Mouse (Mus musculus) heart, postnatal 0 days (tissue): ENCODE measurements around the gene Mgll. TPM values are rescaled to one million over a fixed set of nuclear protein-coding genes. Genes with fewer than 3 reads are reported as not detected.

Source experiments
- ATAC-seq: fragments of 200-750 bp; cut with Nextera tagmentation; 2 replicates; pipeline ENCODE4 v1.8.0; 2017; ENCODE audit warnings: low read depth, moderate number of reproducible peaks, moderate library complexity; ENCODE audit not compliant: insufficient read depth
- DNase-seq: peaks from one replicate; pipeline ENCODE4 v3.0.0-alpha.2; 2016; ENCODE audit warnings: low spot score
- H3K27ac ChIP-seq: fragments of 300-500 bp; sonication (generic); 2 replicates; pipeline ENCODE4 v1.5.1; 2014; ENCODE audit warnings: low read depth, mild to moderate bottlenecking
- H3K27me3 ChIP-seq: fragments of 300-500 bp; sonication (generic); 2 replicates; pipeline ENCODE4 v1.6.1; 2014; ENCODE audit warnings: low read length, mixed read lengths; ENCODE audit not compliant: control insufficient read depth, insufficient read depth
- H3K36me3 ChIP-seq: fragments of 300-500 bp; sonication (generic); replicated peaks from 2 replicates; pipeline ENCODE4 v1.6.1; 2014; ENCODE audit warnings: low read length, mixed read lengths; ENCODE audit not compliant: control insufficient read depth, insufficient read depth
- H3K4me1 ChIP-seq: fragments of 300-500 bp; sonication (generic); 2 replicates; pipeline ENCODE4 v1.6.1; 2014; ENCODE audit warnings: antibody characterized with exemption; ENCODE audit not compliant: control insufficient read depth, insufficient read depth
- H3K4me2 ChIP-seq: fragments of 300-500 bp; sonication (generic); 2 replicates; pipeline ENCODE4 v1.6.1; 2014; ENCODE audit warnings: low read depth, mild to moderate bottlenecking, low read length, moderate library complexity
- H3K4me3 ChIP-seq: fragments of 300-500 bp; sonication (generic); 2 replicates; pipeline ENCODE4 v1.5.1; 2014; ENCODE audit warnings: low read depth, low read length
- H3K9ac ChIP-seq: fragments of 300-500 bp; sonication (generic); replicated peaks from 2 replicates; pipeline ENCODE4 v1.6.1; 2014; ENCODE audit warnings: low read depth, low read length, mixed read lengths
- H3K9me3 ChIP-seq: fragments of 300-500 bp; sonication (generic); replicated peaks from 2 replicates; pipeline ENCODE4 v1.6.1; 2016; ENCODE audit warnings: low read length; ENCODE audit not compliant: control insufficient read depth
- CTCF ChIP-seq: IDR thresholded peaks from 2 replicates; pipeline ENCODE4 v1.5.1; 2016; ENCODE audit warnings: antibody characterized with exemption, control low read depth, low read depth
- EP300 ChIP-seq: IDR thresholded peaks from 2 replicates; pipeline ENCODE4 v1.6.1; 2016; ENCODE audit warnings: antibody characterized with exemption, low read depth
- WGBS: fragments of 180-500 bp; shearing (Covaris S2); extraction: QIAGEN DNeasy Blood & Tissue Kit; methylation state at CpG from one replicate; pipeline ENCODE4 v1.1.7; 2014; 5-methylcytosine and 5-hydroxymethylcytosine counted together
- polyA plus RNA-seq: library from polyadenylated mRNA; unstranded; fragments of >200 nt; fragmentation: Nextera tagmentation; extraction: Ambion mirVana; gene quantifications from 2 replicates; pipeline ENCODE4 v1.2.1, GENCODE M21; 2015
- total RNA-seq: library from RNA; depleted of rRNA; stranded (reverse); fragments of >200 nt; gene quantifications from 2 replicates; pipeline ENCODE4 v1.2.3, GENCODE M21; 2014; ENCODE audit warnings: low replicate concordance

Gene Mgll
- total and polyA plus RNA-seq, 2 experiments from 2014 or later = 134 to 147 TPM

GRCm38 (mm10) chr6:88776336-88776923 is 52.2 kb downstream of the Mgll start:
- peaks cover 7% of the 10 kb centered on the region for H3K4me1 ChIP-seq
- peak; percentile 77 for DNase-seq
- no peak for TF ChIP-seq EP300
- peak; percentile 16; the same call in 1 of the 2 replicates for TF ChIP-seq CTCF

GRCm38 (mm10) chr6:88776964-88777363 is 52.8 kb downstream of the Mgll start:
- Histone ChIP-seq H3K36me3 (no peaks in the 10 kb centered on the region), H3K4me1 (peaks cover 7% of the 10 kb centered on the region), H3K4me3 (no peak overlapping the region), H3K4me2 (peak overlapping the region; percentile 18; the same call in 1 of the 2 replicates), H3K9ac (no peak overlapping the region), H3K27ac (peak overlapping the region; percentile 50), H3K27me3 (no peaks in the 10 kb centered on the region), H3K9me3 (no peaks in the 10 kb centered on the region)
- no peak; the same call in 1 of the 2 replicates for ATAC-seq
- no peak for TF ChIP-seq EP300
- TF ChIP-seq CTCF = no peak
- DNase-seq = no peak
- 46% methylated on average over 8 of the region's 8 CpGs for WGBS

More at GRCm38 (mm10) chr6:88776336-88776923, 52.2 kb downstream of the Mgll start:
- Histone ChIP-seq H3K27me3 (no peaks in the 10 kb centered on the region), H3K9me3 (no peaks in the 10 kb centered on the region), H3K9ac (no peak overlapping the region), H3K4me2 (peak overlapping the region; percentile 18; the same call in 1 of the 2 replicates), H3K27ac (peak overlapping the region; percentile 50; the same call in 1 of the 2 replicates), H3K36me3 (no peaks in the 10 kb centered on the region), H3K4me3 (no peak overlapping the region)
- peak; percentile 87 for ATAC-seq
- 25% methylated on average over 13 of the region's 13 CpGs for WGBS

GRCm38 (mm10) chr6:88778047-88778688 is 54.0 kb downstream of the Mgll start:
- Histone ChIP-seq H3K4me2 (no peak overlapping the region), H3K9ac (no peak overlapping the region), H3K4me3 (no peak overlapping the region), H3K36me3 (no peaks in the 10 kb centered on the region), H3K9me3 (no peaks in the 10 kb centered on the region), H3K27me3 (no peaks in the 10 kb centered on the region), H3K4me1 (peaks cover 14% of the 10 kb centered on the region), H3K27ac (no peak overlapping the region)
- TF ChIP-seq CTCF = no peak
- no peak for TF ChIP-seq EP300
- ATAC-seq (no peak), DNase-seq (no peak)
- 73% methylated on average over 8 of the region's 8 CpGs for WGBS

- ATAC-seq (no peak), DNase-seq (no peak)
- TF ChIP-seq CTCF = no peak
- H3K27ac ChIP-seq = no peak overlapping the region
- no peaks in the 10 kb centered on the region for H3K36me3 ChIP-seq
- H3K4me3 ChIP-seq = no peak overlapping the region
- H3K9me3 ChIP-seq = no peaks in the 10 kb centered on the region
- peaks cover 29% of the 10 kb centered on the region for H3K4me1 ChIP-seq
- H3K27me3 ChIP-seq = no peaks in the 10 kb centered on the region
- H3K4me2 ChIP-seq = no peak overlapping the region
- no peak overlapping the region for H3K9ac ChIP-seq
- WGBS = 82% methylated on average over 5 of the region's 5 CpGs
Measured at GRCm38 (mm10) chr6:88779755-88780154, 55.5 kb downstream of the Mgll start.

GRCm38 (mm10) chr6:88781919-88782318 is 57.7 kb downstream of the Mgll start:
- H3K4me2 ChIP-seq = no peak overlapping the region
- peaks cover 46% of the 10 kb centered on the region for H3K4me1 ChIP-seq
- no peak overlapping the region for H3K27ac ChIP-seq
- DNase-seq (no peak), ATAC-seq (no peak)
- H3K27me3 ChIP-seq = no peaks in the 10 kb centered on the region
- H3K36me3 ChIP-seq = no peaks in the 10 kb centered on the region
- H3K4me3 ChIP-seq = no peak overlapping the region
- WGBS = 68% methylated on average over 4 of the region's 4 CpGs
- no peaks in the 10 kb centered on the region for H3K9me3 ChIP-seq
- TF ChIP-seq EP300 (no peak), CTCF (no peak)
- no peak overlapping the region for H3K9ac ChIP-seq

- DNase-seq (peak; percentile 69), ATAC-seq (peak; percentile 38)
- 28% methylated on average over 4 of the region's 4 CpGs for WGBS
- peak overlapping the region; percentile 28; the same call in 1 of the 2 replicates for H3K27ac ChIP-seq
- H3K9ac ChIP-seq = no peak overlapping the region
- H3K9me3 ChIP-seq = no peaks in the 10 kb centered on the region
- H3K4me3 ChIP-seq = no peak overlapping the region
- H3K4me1 ChIP-seq = peaks cover 54% of the 10 kb centered on the region
- no peaks in the 10 kb centered on the region for H3K36me3 ChIP-seq
- H3K4me2 ChIP-seq = no peak overlapping the region
- H3K27me3 ChIP-seq = no peaks in the 10 kb centered on the region
- TF ChIP-seq CTCF (no peak), EP300 (no peak)
Measured at GRCm38 (mm10) chr6:88782981-88783397, 58.8 kb downstream of the Mgll start.
